Mouse (Mus musculus) kidney, adult 2 months (tissue): Measurements from ENCODE around the gene Creb5.

Experiments used
- CTCF ChIP-seq: fragments of 200-500 bp; conservative IDR thresholded peaks from 2 replicates; pipeline ENCODE4 v1.5.1; 2011; ENCODE audit warnings: low read depth, mild to moderate bottlenecking, control low read depth, low read length, moderate library complexity, mixed read lengths; ENCODE audit not compliant: insufficient read depth, insufficient read length
- POLR2A ChIP-seq: fragments of 200-500 bp; IDR thresholded peaks from one replicate; pipeline ENCODE4 v1.6.1; 2011; ENCODE audit warnings: low read depth, low read length, control low read depth

GRCm38 (mm10) chr6:53290215-53290990 lies 3.3 kb downstream of the Creb5 start:
- TF ChIP-seq CTCF = 0 out of 2 replicates have a peak, but pooled peaks have one; percentile 10
- no peak for TF ChIP-seq POLR2A
